Mouse (Mus musculus) liver, adult 2 months (tissue): ENCODE measurements around the gene Cdk1. TPM values are rescaled to one million over a fixed set of nuclear protein-coding genes. Genes with fewer than 3 reads are reported as not detected.
A peak's percentile ranks its signal among the peaks of the same experiment; 100 is the strongest.
"Not testable (repeated sequence)": the region's sequence is repeated elsewhere in the genome, so short reads cannot be mapped to it uniquely, and the experiment has no call there.

Experiments
- DNase-seq: peaks from one replicate; pipeline ENCODE4 v3.0.0-alpha.2; 2011; ENCODE audit warnings: low read depth, low spot score; ENCODE audit errors: extremely low read depth
- H3K27ac ChIP-seq: fragments of 200-500 bp; replicated peaks from 2 replicates; pipeline ENCODE4 v1.5.1; 2012; ENCODE audit warnings: low read depth, mild to moderate bottlenecking, control low read depth, inconsistent platforms, low read length; ENCODE audit not compliant: insufficient read depth
- H3K27me3 ChIP-seq: fragments of 200-500 bp; 2 replicates; pipeline ENCODE4 v1.6.1; 2012; ENCODE audit warnings: mild to moderate bottlenecking, moderate library complexity, low read length, inconsistent platforms; ENCODE audit not compliant: control insufficient read depth, insufficient read depth
- H3K36me3 ChIP-seq: fragments of 200-500 bp; 2 replicates; pipeline ENCODE4 v1.6.1; 2012; ENCODE audit warnings: low read length, inconsistent platforms; ENCODE audit not compliant: control insufficient read depth, insufficient read depth
- H3K4me1 ChIP-seq: fragments of 200-500 bp; 2 replicates; pipeline ENCODE4 v1.6.1; 2011; ENCODE audit warnings: low read length; ENCODE audit not compliant: control insufficient read depth, insufficient read depth
- H3K4me3 ChIP-seq: fragments of 200-500 bp; 2 replicates; pipeline ENCODE4 v1.5.1; 2011; ENCODE audit warnings: low read depth, mild to moderate bottlenecking, control low read depth, low read length, moderate library complexity; ENCODE audit not compliant: insufficient read depth
- H3K79me2 ChIP-seq: fragments of 200-500 bp; 2 replicates; pipeline ENCODE4 v1.6.1; 2012; ENCODE audit warnings: inconsistent platforms, mild to moderate bottlenecking, low read length, moderate library complexity; ENCODE audit not compliant: control insufficient read depth, insufficient read depth
- H3K9ac ChIP-seq: fragments of 200-500 bp; 2 replicates; pipeline ENCODE4 v1.6.1; 2012; ENCODE audit warnings: low read depth, mild to moderate bottlenecking, control low read depth, inconsistent platforms, low read length
- CTCF ChIP-seq: fragments of 200-500 bp; IDR thresholded peaks from 2 replicates; pipeline ENCODE4 v1.5.1; 2011; ENCODE audit warnings: low read depth, low read length, control low read depth
- POLR2A ChIP-seq: fragments of 200-500 bp; IDR thresholded peaks from 2 replicates; pipeline ENCODE4 v1.6.1; 2011; ENCODE audit warnings: low read length, control low read depth; ENCODE audit not compliant: insufficient read depth; ENCODE audit errors: extremely low read depth
- WGBS: fragments of 180-500 bp; shearing (Covaris S2); methylation state at CpG from one replicate; pipeline ENCODE4 v1.1.7; 2018; 5-methylcytosine and 5-hydroxymethylcytosine counted together
- polyA plus RNA-seq: library from polyadenylated mRNA; depleted of rRNA; stranded (reverse); fragments of >200 nt; gene quantifications from 2 replicates; pipeline ENCODE4 v1.2.3, GENCODE M21; 2012
- total RNA-seq: library from RNA; depleted of rRNA; stranded (reverse); fragments of >200 nt; gene quantifications from 2 replicates; pipeline ENCODE4 v1.2.3, GENCODE M21; 2014

Cdk1 gene
- total and polyA plus RNA-seq, 2 experiments = 1.8 to 4.9 TPM

DNA sequence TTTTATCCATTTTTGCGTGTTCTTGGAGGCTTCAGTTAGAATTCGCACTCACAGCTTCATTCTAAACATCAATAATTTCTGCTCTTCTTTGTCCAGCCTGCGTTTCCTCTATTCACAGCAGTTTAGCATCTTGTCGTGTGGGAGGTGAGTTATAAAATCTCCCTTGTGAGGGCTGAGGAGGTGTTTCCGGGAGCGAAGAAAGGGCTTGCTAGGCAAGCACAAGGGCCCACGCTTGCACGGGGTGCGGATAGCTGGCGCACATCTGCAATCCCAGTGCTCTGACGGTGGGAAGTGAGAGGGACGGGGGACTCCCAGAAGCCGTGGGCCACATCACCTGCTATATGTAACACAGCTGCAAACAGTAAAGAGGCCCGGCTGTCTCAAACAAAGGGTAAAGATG, 19.3 kb upstream of the Cdk1 start:
- Histone ChIP-seq H3K4me3 (no peak overlapping the region), H3K27me3 (no peaks in the 10 kb centered on the region), H3K36me3 (no peaks in the 10 kb centered on the region), H3K79me2 (no peaks in the 10 kb centered on the region), H3K4me1 (no peaks in the 10 kb centered on the region), H3K9ac (no peak overlapping the region), H3K27ac (no peak overlapping the region)
- no peak for DNase-seq
- 94% methylated on average over 14 of the region's 14 CpGs for WGBS
- no peak for TF ChIP-seq CTCF
- TF ChIP-seq POLR2A = no peak

DNA sequence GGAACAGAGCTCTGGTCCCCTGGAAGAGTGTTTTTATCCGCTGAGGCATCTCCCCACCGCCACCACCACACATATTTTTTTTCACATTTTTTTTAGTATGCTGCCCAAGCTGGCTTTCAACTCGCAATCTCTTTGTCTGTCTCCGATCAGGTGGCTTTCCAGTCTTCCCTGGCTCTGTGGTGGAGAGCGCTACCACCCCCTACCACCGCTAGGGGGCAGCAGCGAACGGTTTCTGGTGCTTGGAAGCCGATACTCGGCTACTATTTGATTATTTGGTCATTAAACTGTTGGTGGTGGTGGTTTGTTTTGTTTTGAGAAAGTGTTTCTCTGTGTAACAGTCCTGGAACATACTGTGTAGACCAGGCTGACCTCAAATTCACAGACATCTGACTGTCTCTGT, 18.7 kb upstream of the Cdk1 start:
- TF ChIP-seq CTCF (peak; percentile 80), POLR2A (no peak)
- Histone ChIP-seq H3K79me2 (no peaks in the 10 kb centered on the region), H3K27me3 (no peaks in the 10 kb centered on the region), H3K4me1 (no peaks in the 10 kb centered on the region), H3K4me3 (no peak overlapping the region), H3K27ac (no peak overlapping the region), H3K9ac (no peak overlapping the region), H3K36me3 (no peaks in the 10 kb centered on the region)
- no peak for DNase-seq
- whole genome bisulfite sequencing = 16% methylated on average over 10 of the region's 10 CpGs

DNA sequence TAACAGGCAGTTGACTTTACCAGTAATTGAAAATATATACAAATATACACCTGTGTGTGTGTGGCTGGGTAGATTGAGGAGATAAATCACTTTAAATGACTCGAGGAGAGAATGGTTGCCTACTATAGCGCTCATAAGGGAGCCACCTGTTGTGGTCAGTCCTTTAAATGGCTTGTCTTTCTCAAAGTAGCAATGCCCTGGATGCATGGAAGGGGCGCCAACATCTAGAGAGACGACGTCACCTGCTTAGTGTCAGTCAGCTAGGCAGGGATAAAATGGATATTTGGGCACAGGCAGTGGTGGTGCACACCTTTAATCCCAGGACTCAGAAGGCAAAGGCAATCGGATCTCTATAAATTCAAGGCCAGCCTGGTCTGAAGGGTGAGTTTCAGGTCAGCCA, 16.6 kb upstream of the Cdk1 start:
- Histone ChIP-seq H3K36me3 (no peaks in the 10 kb centered on the region), H3K9ac (no peak overlapping the region), H3K4me1 (no peaks in the 10 kb centered on the region), H3K27ac (no peak overlapping the region), H3K79me2 (no peaks in the 10 kb centered on the region), H3K4me3 (no peak overlapping the region), H3K27me3 (no peaks in the 10 kb centered on the region)
- DNase-seq = no peak
- no peak for TF ChIP-seq POLR2A
- TF ChIP-seq CTCF = no peak
- WGBS = 77% methylated on average over 6 of the region's 6 CpGs

DNA sequence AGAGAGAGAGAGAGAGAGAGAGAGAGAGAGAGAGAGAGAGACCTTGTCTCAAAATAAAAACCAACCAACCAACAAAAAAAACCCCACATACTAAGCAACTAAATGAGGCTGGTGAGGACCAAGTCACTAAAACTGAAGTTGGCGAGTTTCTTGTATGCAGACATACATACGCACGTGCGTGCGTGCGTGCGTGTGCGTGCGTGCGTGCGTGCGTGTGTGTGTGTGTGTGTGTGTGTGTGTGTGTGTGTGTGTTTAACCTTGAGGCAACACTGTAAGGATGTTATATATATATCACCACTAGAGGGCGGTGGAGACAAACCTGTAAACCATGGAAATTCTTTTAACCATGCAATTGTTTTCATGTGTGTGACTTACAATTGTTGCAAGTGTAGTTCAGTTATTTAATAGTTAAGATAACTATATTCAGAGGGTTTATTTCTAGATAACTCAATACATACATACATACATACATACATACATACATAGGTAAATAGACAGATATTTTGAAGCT, 14.2 kb upstream of the Cdk1 start:
- no peak overlapping the region for H3K9ac ChIP-seq
- DNase-seq = no peak
- no peaks in the 10 kb centered on the region for H3K4me1 ChIP-seq
- no peak for TF ChIP-seq CTCF
- TF ChIP-seq POLR2A = no peak
- no peaks in the 10 kb centered on the region for H3K36me3 ChIP-seq
- no peak overlapping the region for H3K27ac ChIP-seq
- WGBS = 71% methylated on average over 13 of the region's 13 CpGs
- H3K4me3 ChIP-seq = no peak overlapping the region
- no peaks in the 10 kb centered on the region for H3K79me2 ChIP-seq
- H3K27me3 ChIP-seq = no peaks in the 10 kb centered on the region

DNA sequence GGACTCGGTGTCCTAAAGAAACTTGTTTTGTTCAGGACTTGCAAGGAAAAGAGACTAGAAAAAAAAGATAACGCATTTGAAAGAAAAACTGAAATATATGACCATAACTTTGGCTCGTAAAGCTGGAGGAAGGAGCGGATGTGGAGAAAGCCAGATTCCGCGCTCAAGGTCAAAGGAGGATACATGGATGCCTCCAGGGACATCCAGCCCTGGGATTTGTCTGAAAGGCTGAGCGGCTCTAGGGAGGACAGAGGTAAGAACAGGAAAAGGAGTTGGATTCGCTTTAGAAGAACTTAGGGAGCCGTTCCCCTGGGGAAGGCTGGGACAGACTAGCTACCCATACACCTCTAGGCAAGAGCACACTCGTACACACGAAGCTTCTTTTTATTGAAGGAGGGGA, 13.5 kb upstream of the Cdk1 start:
- Histone ChIP-seq H3K79me2 (no peaks in the 10 kb centered on the region), H3K27ac (no peak overlapping the region), H3K4me1 (no peaks in the 10 kb centered on the region), H3K4me3 (no peak overlapping the region), H3K9ac (no peak overlapping the region), H3K27me3 (no peaks in the 10 kb centered on the region), H3K36me3 (no peaks in the 10 kb centered on the region)
- TF ChIP-seq POLR2A (no peak), CTCF (no peak)
- DNase-seq = no peak
- 85% methylated on average over 11 of the region's 11 CpGs for WGBS

DNA sequence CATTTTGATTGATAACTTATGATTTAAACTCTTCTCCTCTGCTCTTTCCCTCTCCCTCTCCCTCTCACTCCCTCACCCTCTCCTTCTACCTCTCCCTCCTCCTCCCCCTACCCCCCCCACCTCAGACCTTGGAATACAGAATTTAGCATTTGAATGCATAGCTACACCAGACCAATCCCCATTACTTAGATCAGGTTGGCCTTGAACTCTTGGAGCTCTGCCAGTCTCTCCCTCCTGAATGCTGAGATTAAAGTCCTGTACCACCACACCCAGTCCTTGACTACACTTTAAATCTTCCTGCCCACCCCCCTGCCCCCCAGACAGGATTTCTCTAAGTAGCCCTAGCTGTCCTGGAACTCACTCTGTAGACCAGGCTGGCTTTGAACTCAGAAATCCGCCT, 6.9 kb upstream of the Cdk1 start:
- Histone ChIP-seq H3K27ac (no peak overlapping the region), H3K4me3 (no peak overlapping the region), H3K27me3 (no peaks in the 10 kb centered on the region)

DNA sequence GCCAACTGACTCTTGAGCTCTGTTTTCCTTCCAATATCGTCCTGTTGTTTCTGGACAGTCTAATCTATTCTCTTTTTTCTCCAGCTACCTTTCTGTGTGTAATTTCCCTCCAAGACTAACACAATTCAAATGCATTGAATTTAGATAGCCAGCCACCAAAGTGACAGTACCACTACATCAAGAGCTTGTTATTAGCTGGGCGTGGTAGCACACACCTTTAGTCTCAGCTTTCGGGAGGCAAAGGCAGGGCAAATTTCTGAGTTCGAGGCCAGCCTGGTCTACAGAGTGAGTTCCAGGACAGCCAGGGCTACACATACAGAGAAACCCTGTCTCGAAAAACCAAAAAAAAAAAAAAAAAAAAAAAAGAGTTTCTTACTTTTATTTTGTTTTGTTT, 345 bp upstream of the Cdk1 start:
- H3K9ac ChIP-seq, DNase-seq, H3K36me3 ChIP-seq, H3K4me1 ChIP-seq, H3K27ac ChIP-seq, H3K4me3 ChIP-seq, H3K79me2 ChIP-seq, H3K27me3 ChIP-seq: not testable (repeated sequence)
- 18% methylated on average over 5 of the region's 5 CpGs for WGBS

More for the DNA sequence above, 6.9 kb upstream of the Cdk1 start:
- DNase-seq = no peak
- no peak overlapping the region for H3K9ac ChIP-seq
- no peak for TF ChIP-seq POLR2A
- no peak for TF ChIP-seq CTCF
- WGBS = 100% methylated on average over 1 of the region's 1 CpGs
- H3K79me2 ChIP-seq = no peaks in the 10 kb centered on the region
- no peaks in the 10 kb centered on the region for H3K36me3 ChIP-seq
- no peaks in the 10 kb centered on the region for H3K4me1 ChIP-seq
